Mouse (Mus musculus): ENCODE measurements around the gene Zfp53. TPM values are rescaled to one million over a fixed set of nuclear protein-coding genes. Genes with fewer than 3 reads are reported as not detected.
"Not testable (repeated sequence)": the region's sequence is repeated elsewhere in the genome, so short reads cannot be mapped to it uniquely, and the experiment has no call there.

Zfp53 gene
- polyA plus RNA-seq, 1 experiment from 2014 or later, result 12.1 TPM

GRCm38 (mm10) chr17:21475290-21475689 is 13.5 kb upstream of the Zfp53 start:
- not testable (repeated sequence) for ATAC-seq; H3K9ac ChIP-seq (ENCODE audit: low read depth, low read length); H3K36me3 ChIP-seq (ENCODE audit: control insufficient read depth, insufficient read depth, low read length); H3K4me3 ChIP-seq (ENCODE audit: low read length); H3K27me3 ChIP-seq (replicated peaks; ENCODE audit: control insufficient read depth, insufficient read depth, low read length); H3K27ac ChIP-seq (ENCODE audit: low read length); H3K4me2 ChIP-seq (ENCODE audit: low read depth, low read length); H3K9me3 ChIP-seq (ENCODE audit: control insufficient read depth, low read length); H3K4me1 ChIP-seq (ENCODE audit: control insufficient read depth, insufficient read depth, low read length)
- WGBS, result 81% methylated on average over 1 of the region's 1 CpGs

- H3K4me1 ChIP-seq (ENCODE audit: control insufficient read depth, insufficient read depth, low read length); H3K27ac ChIP-seq (ENCODE audit: low read length); ATAC-seq; H3K4me2 ChIP-seq (ENCODE audit: low read depth, low read length); H3K4me3 ChIP-seq (ENCODE audit: low read length); H3K9ac ChIP-seq (ENCODE audit: low read depth, low read length); H3K27me3 ChIP-seq (replicated peaks; ENCODE audit: control insufficient read depth, insufficient read depth, low read length); H3K36me3 ChIP-seq (ENCODE audit: control insufficient read depth, insufficient read depth, low read length); H3K9me3 ChIP-seq (ENCODE audit: control insufficient read depth, low read length): not testable (repeated sequence)
- WGBS, result 66% methylated on average over 4 of the region's 9 CpGs
Observed at GRCm38 (mm10) chr17:21476351-21476750, 12.4 kb upstream of the Zfp53 start.

DNA sequence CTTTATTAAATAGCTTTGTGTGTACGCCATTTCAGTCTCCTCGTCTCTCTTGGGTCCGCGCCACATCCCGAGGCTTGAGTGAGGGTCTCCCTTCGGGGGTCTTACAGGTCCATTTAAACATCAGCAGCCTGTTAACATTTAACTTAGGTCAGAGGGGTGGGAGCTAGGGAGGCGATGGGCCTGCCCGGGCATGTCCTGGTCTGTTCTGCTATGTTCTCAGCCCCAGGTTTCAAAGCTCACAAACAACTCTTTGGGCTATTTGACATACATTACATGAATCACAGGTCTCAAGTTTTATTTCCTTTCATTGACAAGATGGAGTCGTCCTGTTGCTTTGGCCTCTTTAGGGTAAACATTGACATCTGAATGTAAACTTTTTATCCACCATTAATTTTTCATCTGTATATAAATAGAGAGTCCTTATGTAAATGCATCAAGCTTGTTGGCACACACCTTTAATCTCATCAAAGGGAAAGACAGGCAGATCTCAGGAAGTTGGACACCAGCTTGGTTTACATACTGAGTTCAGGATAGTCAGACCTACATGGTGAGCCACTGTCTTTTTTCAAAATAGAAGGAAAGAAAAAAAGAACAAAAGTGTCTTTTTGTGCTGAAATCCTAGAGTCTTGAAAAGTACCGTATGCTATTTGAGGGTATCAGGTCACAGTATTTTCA is 10.6 kb upstream of the Zfp53 start:
- not testable (repeated sequence) for H3K27ac ChIP-seq (ENCODE audit: low read length); H3K27me3 ChIP-seq (replicated peaks; ENCODE audit: control insufficient read depth, insufficient read depth, low read length); H3K4me2 ChIP-seq (ENCODE audit: low read depth, low read length); H3K9ac ChIP-seq (ENCODE audit: low read depth, low read length); H3K36me3 ChIP-seq (ENCODE audit: control insufficient read depth, insufficient read depth, low read length); H3K4me1 ChIP-seq (ENCODE audit: control insufficient read depth, insufficient read depth, low read length); H3K4me3 ChIP-seq (ENCODE audit: low read length); H3K9me3 ChIP-seq (ENCODE audit: control insufficient read depth, low read length)
- WGBS, result 76% methylated on average over 8 of the region's 10 CpGs
- 0 out of 2 replicates have a peak, but pooled peaks have one; percentile 56 for ATAC-seq

GRCm38 (mm10) chr17:21489500-21490001 is 753 bp downstream of the Zfp53 start:
- H3K4me3 ChIP-seq (ENCODE audit: low read length), result peak overlapping the region; percentile 93
- H3K27me3 ChIP-seq (replicated peaks; ENCODE audit: control insufficient read depth, insufficient read depth, low read length), result no peaks in the 10 kb centered on the region
- ATAC-seq, result peak; percentile 52; the same call in 1 of the 2 replicates
- WGBS, result 9% methylated on average over 8 of the region's 8 CpGs
- peaks cover 7% of the 10 kb centered on the region; the same call in 1 of the 2 replicates for H3K4me1 ChIP-seq (ENCODE audit: control insufficient read depth, insufficient read depth, low read length)
- H3K9me3 ChIP-seq (ENCODE audit: control insufficient read depth, low read length), result no peaks in the 10 kb centered on the region
- peak overlapping the region; percentile 91 for H3K9ac ChIP-seq (ENCODE audit: low read depth, low read length)
- H3K27ac ChIP-seq (ENCODE audit: low read length), result peak overlapping the region; percentile 89; the same call in 1 of the 2 replicates
- no peaks in the 10 kb centered on the region for H3K36me3 ChIP-seq (ENCODE audit: control insufficient read depth, insufficient read depth, low read length)
- H3K4me2 ChIP-seq (ENCODE audit: low read depth, low read length), result peak overlapping the region; percentile 39

GRCm38 (mm10) chr17:21501365-21501764 is 12.6 kb downstream of the Zfp53 start:
- no peak for ATAC-seq
- Histone ChIP-seq H3K4me3 (ENCODE audit: low read length) (no peak overlapping the region), H3K4me2 (ENCODE audit: low read depth, low read length) (no peak overlapping the region), H3K27me3 (replicated peaks; ENCODE audit: control insufficient read depth, insufficient read depth, low read length) (no peaks in the 10 kb centered on the region), H3K36me3 (ENCODE audit: control insufficient read depth, insufficient read depth, low read length) (peaks cover 7% of the 10 kb centered on the region; the same call in 1 of the 2 replicates), H3K27ac (ENCODE audit: low read length) (no peak overlapping the region), H3K4me1 (ENCODE audit: control insufficient read depth, insufficient read depth, low read length) (no peaks in the 10 kb centered on the region), H3K9me3 (ENCODE audit: control insufficient read depth, low read length) (no peaks in the 10 kb centered on the region), H3K9ac (ENCODE audit: low read depth, low read length) (no peak overlapping the region)
- WGBS, result 86% methylated on average over 1 of the region's 1 CpGs

DNA sequence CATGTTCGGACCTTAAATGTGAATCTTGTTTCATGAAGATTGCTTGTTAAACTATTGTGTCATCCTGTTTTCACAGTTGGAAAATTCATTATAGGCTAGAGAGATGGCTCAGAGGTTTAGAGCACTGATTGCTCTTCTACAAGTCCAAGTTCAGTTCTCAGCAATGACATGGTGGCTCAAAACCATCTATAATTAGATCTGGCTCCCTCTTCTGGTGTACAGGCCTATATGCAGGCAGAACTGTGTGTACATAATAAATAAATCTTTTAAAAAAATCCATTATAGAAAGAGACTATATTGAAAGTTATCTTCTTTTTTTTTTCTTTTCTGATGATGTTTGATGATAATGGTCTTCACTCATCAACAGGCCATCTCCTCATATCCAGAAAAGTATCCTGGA is 15.7 kb downstream of the Zfp53 start:
- H3K9me3 ChIP-seq (ENCODE audit: control insufficient read depth, low read length), result no peaks in the 10 kb centered on the region
- H3K9ac ChIP-seq (ENCODE audit: low read depth, low read length), result no peak overlapping the region
- WGBS, result 91% methylated on average over 1 of the region's 1 CpGs
- H3K4me1 ChIP-seq (ENCODE audit: control insufficient read depth, insufficient read depth, low read length), result no peaks in the 10 kb centered on the region
- H3K27ac ChIP-seq (ENCODE audit: low read length), result no peak overlapping the region
- H3K4me2 ChIP-seq (ENCODE audit: low read depth, low read length), result no peak overlapping the region
- H3K27me3 ChIP-seq (replicated peaks; ENCODE audit: control insufficient read depth, insufficient read depth, low read length), result no peaks in the 10 kb centered on the region
- ATAC-seq, result no peak
- peaks cover 4% of the 10 kb centered on the region; the same call in 1 of the 2 replicates for H3K36me3 ChIP-seq (ENCODE audit: control insufficient read depth, insufficient read depth, low read length)
- H3K4me3 ChIP-seq (ENCODE audit: low read length), result no peak overlapping the region

DNA sequence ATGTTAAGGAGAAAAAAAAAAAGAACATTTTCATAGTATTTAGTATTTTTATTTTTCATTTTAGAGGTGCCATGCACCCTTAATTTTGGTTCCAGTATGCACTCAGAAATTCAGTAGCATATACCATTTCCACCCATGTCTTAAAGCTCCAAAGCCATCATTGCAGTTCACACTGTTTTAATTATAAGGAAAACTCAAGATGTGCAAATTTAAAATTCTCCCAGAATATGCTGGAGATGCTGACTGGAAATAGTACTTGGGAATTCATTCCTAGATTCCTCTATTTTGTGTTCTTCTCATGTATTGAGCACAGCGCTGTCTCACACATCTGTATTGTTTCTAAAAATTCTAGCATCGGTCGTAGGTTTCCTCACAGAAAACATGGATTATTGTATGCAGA is 17.5 kb downstream of the Zfp53 start:
- H3K9ac ChIP-seq (ENCODE audit: low read depth, low read length), result no peak overlapping the region
- H3K27ac ChIP-seq (ENCODE audit: low read length), result no peak overlapping the region
- H3K27me3 ChIP-seq (replicated peaks; ENCODE audit: control insufficient read depth, insufficient read depth, low read length), result no peaks in the 10 kb centered on the region
- H3K4me3 ChIP-seq (ENCODE audit: low read length), result no peak overlapping the region
- H3K4me1 ChIP-seq (ENCODE audit: control insufficient read depth, insufficient read depth, low read length), result no peaks in the 10 kb centered on the region
- WGBS, result 97% methylated on average over 3 of the region's 3 CpGs
- H3K36me3 ChIP-seq (ENCODE audit: control insufficient read depth, insufficient read depth, low read length), result peaks cover 4% of the 10 kb centered on the region; the same call in 1 of the 2 replicates
- no peak for ATAC-seq
- no peak overlapping the region for H3K4me2 ChIP-seq (ENCODE audit: low read depth, low read length)
- H3K9me3 ChIP-seq (ENCODE audit: control insufficient read depth, low read length), result no peaks in the 10 kb centered on the region

DNA sequence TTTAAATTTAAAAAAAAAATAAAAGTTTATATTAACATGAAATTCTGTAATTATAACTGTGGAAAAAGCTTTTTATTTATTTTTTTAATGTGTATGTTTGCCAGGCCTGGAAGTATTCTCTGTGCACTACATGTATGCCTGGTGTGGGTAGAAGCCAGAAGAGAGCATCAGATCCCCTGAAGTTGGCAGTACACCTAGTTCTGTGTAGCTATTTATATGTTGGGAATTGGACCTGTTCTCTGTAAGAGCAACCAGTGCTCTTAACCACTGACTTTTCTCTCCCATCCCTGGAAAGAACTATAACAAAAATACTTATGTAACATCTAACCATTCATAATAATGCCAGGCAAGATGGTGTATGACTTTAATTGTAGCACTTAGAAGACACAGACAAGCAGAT is 21.0 kb downstream of the Zfp53 start:
- Histone ChIP-seq H3K36me3 (ENCODE audit: control insufficient read depth, insufficient read depth, low read length) (peaks cover 4% of the 10 kb centered on the region; the same call in 1 of the 2 replicates), H3K27me3 (replicated peaks; ENCODE audit: control insufficient read depth, insufficient read depth, low read length) (no peaks in the 10 kb centered on the region), H3K4me1 (ENCODE audit: control insufficient read depth, insufficient read depth, low read length) (no peaks in the 10 kb centered on the region), H3K9ac (ENCODE audit: low read depth, low read length) (no peak overlapping the region), H3K27ac (ENCODE audit: low read length) (no peak overlapping the region), H3K4me3 (ENCODE audit: low read length) (no peak overlapping the region), H3K4me2 (ENCODE audit: low read depth, low read length) (no peak overlapping the region), H3K9me3 (ENCODE audit: control insufficient read depth, low read length) (no peaks in the 10 kb centered on the region)
- no peak for ATAC-seq

DNA sequence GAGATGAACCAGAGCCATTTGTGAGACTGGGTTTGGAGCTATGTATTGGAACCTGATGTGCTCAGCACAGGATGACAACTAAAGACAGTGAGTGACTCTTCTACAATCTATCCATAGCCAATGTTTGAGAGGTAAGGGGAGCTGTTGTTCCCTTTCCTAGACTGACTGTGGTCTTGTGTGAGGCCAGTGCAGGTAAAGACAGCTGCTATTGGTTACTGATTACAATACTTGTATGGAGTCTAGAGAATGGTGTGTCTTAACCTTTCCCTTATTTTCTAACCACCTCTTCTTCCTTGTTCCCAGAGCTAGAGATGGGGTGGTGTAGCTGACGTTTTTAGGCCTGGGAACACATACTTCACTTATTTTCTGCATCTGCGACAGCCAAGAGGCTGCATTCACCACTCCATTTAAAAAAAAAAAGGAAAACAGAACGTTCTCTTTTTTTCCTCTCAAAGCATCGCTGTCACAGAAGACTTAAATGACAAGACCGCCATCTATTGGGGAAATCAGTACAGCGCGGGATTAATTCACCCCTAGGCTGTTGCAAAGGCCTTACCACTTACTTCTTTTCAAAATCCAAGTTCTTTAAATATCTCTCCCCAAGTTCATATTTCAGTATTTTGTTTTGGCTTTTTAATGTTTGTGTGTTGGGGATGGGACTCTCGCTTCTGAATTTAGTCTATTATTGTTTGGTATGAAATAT is 26.8 kb downstream of the Zfp53 start:
- peak; percentile 68 for ATAC-seq
- no peak overlapping the region; the same call in 1 of the 2 replicates for H3K9ac ChIP-seq (ENCODE audit: low read depth, low read length)

More for the DNA sequence above, 26.8 kb downstream of the Zfp53 start:
- no peaks in the 10 kb centered on the region for H3K27me3 ChIP-seq (replicated peaks; ENCODE audit: control insufficient read depth, insufficient read depth, low read length)
- H3K9me3 ChIP-seq (ENCODE audit: control insufficient read depth, low read length), result no peaks in the 10 kb centered on the region
- H3K4me3 ChIP-seq (ENCODE audit: low read length), result peak overlapping the region; percentile 60
- 3% methylated on average over 8 of the region's 8 CpGs for WGBS
- peaks cover 4% of the 10 kb centered on the region; the same call in 1 of the 2 replicates for H3K4me1 ChIP-seq (ENCODE audit: control insufficient read depth, insufficient read depth, low read length)
- peak overlapping the region; percentile 64 for H3K4me2 ChIP-seq (ENCODE audit: low read depth, low read length)
- no peaks in the 10 kb centered on the region for H3K36me3 ChIP-seq (ENCODE audit: control insufficient read depth, insufficient read depth, low read length)
- peak overlapping the region; percentile 92 for H3K27ac ChIP-seq (ENCODE audit: low read length)

Measured in intestine, embryonic 16.5 days (tissue).